Mouse (Mus musculus) limb, embryonic 14.5 days (tissue): ENCODE measurements around the gene Mageb18. TPM values are rescaled to one million over a fixed set of nuclear protein-coding genes. Genes with fewer than 3 reads are reported as not detected.

Experiments
- ATAC-seq: fragments of 200-750 bp; cut with Nextera tagmentation; 2 replicates; pipeline ENCODE4 v1.8.0; 2017; ENCODE audit warnings: low read depth, moderate number of reproducible peaks, moderate TSS enrichment; ENCODE audit not compliant: low FRiP score
- DNase-seq: peaks from one replicate; pipeline ENCODE4 v3.0.0-alpha.2; 2015; ENCODE audit warnings: low spot score
- H3K27ac ChIP-seq: fragments of 300-500 bp; sonication (generic); replicated peaks from 2 replicates; pipeline ENCODE4 v1.5.1; 2014; ENCODE audit warnings: low read depth, mild to moderate bottlenecking, low read length, moderate library complexity, mixed read lengths
- H3K27me3 ChIP-seq: fragments of 300-500 bp; sonication (generic); 2 replicates; pipeline ENCODE4 v1.6.1; 2014; ENCODE audit warnings: low read length, mixed read lengths; ENCODE audit not compliant: control insufficient read depth, insufficient read depth
- H3K36me3 ChIP-seq: fragments of 300-500 bp; sonication (generic); 2 replicates; pipeline ENCODE4 v1.6.1; 2014; ENCODE audit warnings: mild to moderate bottlenecking, low read length, moderate library complexity, mixed read lengths; ENCODE audit not compliant: control insufficient read depth, insufficient read depth
- H3K4me1 ChIP-seq: fragments of 300-500 bp; sonication (generic); 2 replicates; pipeline ENCODE4 v1.6.1; 2014; ENCODE audit warnings: antibody characterized with exemption, low read length, mixed read lengths; ENCODE audit not compliant: control insufficient read depth, insufficient read depth
- H3K4me2 ChIP-seq: fragments of 300-500 bp; sonication (generic); replicated peaks from 2 replicates; pipeline ENCODE4 v1.6.1; 2014; ENCODE audit warnings: low read depth, mild to moderate bottlenecking, low read length, moderate library complexity; ENCODE audit not compliant: severe bottlenecking
- H3K4me3 ChIP-seq: fragments of 300-500 bp; sonication (generic); replicated peaks from 2 replicates; pipeline ENCODE4 v1.5.1; 2014; ENCODE audit warnings: low read length
- H3K9ac ChIP-seq: fragments of 300-500 bp; sonication (generic); 2 replicates; pipeline ENCODE4 v1.6.1; 2014; ENCODE audit warnings: mild to moderate bottlenecking, low read depth, low read length, moderate library complexity; ENCODE audit not compliant: severe bottlenecking
- H3K9me3 ChIP-seq: fragments of 300-500 bp; sonication (generic); 2 replicates; pipeline ENCODE4 v1.6.1; 2016; ENCODE audit warnings: low read length; ENCODE audit not compliant: control insufficient read depth
- POLR2A ChIP-seq: fragments of 200-500 bp; IDR thresholded peaks from 2 replicates; pipeline ENCODE4 v1.8.0; 2012; ENCODE audit warnings: inconsistent platforms, mild to moderate bottlenecking, moderate library complexity, borderline replicate concordance; ENCODE audit not compliant: insufficient read depth, insufficient read length; ENCODE audit errors: extremely low read depth
- WGBS: fragments of 180-500 bp; shearing (Covaris S2); extraction: QIAGEN DNeasy Blood & Tissue Kit; methylation state at CpG from one replicate; pipeline ENCODE4 v1.1.7; 2014; 5-methylcytosine and 5-hydroxymethylcytosine counted together
- polyA plus RNA-seq, 2 experiments: library from polyadenylated mRNA; depleted of rRNA in 1 of 2; stranded (reverse) in 1 of 2; unstranded in 1 of 2; fragments of >200 nt; fragmentation: Nextera tagmentation in 1 of 2; extraction: Ambion mirVana in 1 of 2; gene quantifications; 2 replicates each; pipeline versions ENCODE4 v1.2.1 to v1.2.3; 2012 to 2014

Mageb18 gene
- polyA plus RNA-seq, 2 experiments = 0.06 TPM; not detected in 1

- no peak overlapping the region for H3K27ac ChIP-seq
- no peaks in the 10 kb centered on the region for H3K27me3 ChIP-seq
- H3K9me3 ChIP-seq = no peaks in the 10 kb centered on the region
- no peaks in the 10 kb centered on the region for H3K36me3 ChIP-seq
- 57% methylated on average over 4 of the region's 4 CpGs for WGBS
- DNase-seq = no peak
- no peaks in the 10 kb centered on the region for H3K4me1 ChIP-seq
- no peak overlapping the region for H3K4me2 ChIP-seq
- TF ChIP-seq POLR2A = no peak
- no peak for ATAC-seq
- no peak overlapping the region for H3K9ac ChIP-seq
- H3K4me3 ChIP-seq = no peak overlapping the region
These were observed 134.6 kb downstream of the Mageb18 start for GRCm38 (mm10) chrX:92464773-92465172.

GRCm38 (mm10) chrX:92460496-92460895 is 138.9 kb downstream of the Mageb18 start:
- ATAC-seq (no peak), DNase-seq (no peak)
- Histone ChIP-seq H3K4me3 (no peak overlapping the region), H3K36me3 (no peaks in the 10 kb centered on the region), H3K27me3 (no peaks in the 10 kb centered on the region), H3K9me3 (no peaks in the 10 kb centered on the region), H3K9ac (no peak overlapping the region), H3K4me2 (no peak overlapping the region), H3K4me1 (no peaks in the 10 kb centered on the region), H3K27ac (no peak overlapping the region)
- WGBS = 31% methylated on average over 3 of the region's 3 CpGs
- TF ChIP-seq POLR2A = no peak

GRCm38 (mm10) chrX:92387384-92387783 is 212.0 kb downstream of the Mageb18 start:
- no peak overlapping the region for H3K9ac ChIP-seq
- H3K4me3 ChIP-seq = no peak overlapping the region
- DNase-seq = no peak
- H3K4me1 ChIP-seq = no peaks in the 10 kb centered on the region
- no peaks in the 10 kb centered on the region for H3K27me3 ChIP-seq
- H3K27ac ChIP-seq = no peak overlapping the region
- no peaks in the 10 kb centered on the region for H3K36me3 ChIP-seq
- no peak for ATAC-seq
- no peak overlapping the region for H3K4me2 ChIP-seq
- H3K9me3 ChIP-seq = no peaks in the 10 kb centered on the region
- no peak for TF ChIP-seq POLR2A

GRCm38 (mm10) chrX:92342924-92343323 is 256.4 kb downstream of the Mageb18 start:
- DNase-seq (peak; percentile 7), ATAC-seq (no peak)
- Histone ChIP-seq H3K9me3 (no peaks in the 10 kb centered on the region), H3K9ac (no peak overlapping the region), H3K4me1 (no peaks in the 10 kb centered on the region), H3K27me3 (no peaks in the 10 kb centered on the region), H3K36me3 (no peaks in the 10 kb centered on the region), H3K4me3 (no peak overlapping the region), H3K27ac (no peak overlapping the region), H3K4me2 (no peak overlapping the region)
- TF ChIP-seq POLR2A = no peak
- 23% methylated on average over 5 of the region's 5 CpGs for WGBS

GRCm38 (mm10) chrX:92340906-92341305 is 258.5 kb downstream of the Mageb18 start:
- Histone ChIP-seq H3K4me1 (no peaks in the 10 kb centered on the region), H3K27ac (no peak overlapping the region), H3K27me3 (no peaks in the 10 kb centered on the region), H3K9ac (no peak overlapping the region), H3K9me3 (no peaks in the 10 kb centered on the region), H3K4me3 (no peak overlapping the region), H3K36me3 (no peaks in the 10 kb centered on the region), H3K4me2 (no peak overlapping the region)
- no peak for DNase-seq
- 85% methylated on average over 6 of the region's 6 CpGs for WGBS
- no peak for TF ChIP-seq POLR2A
- ATAC-seq = no peak

- Histone ChIP-seq H3K4me1 (no peaks in the 10 kb centered on the region), H3K4me2 (no peak overlapping the region), H3K36me3 (no peaks in the 10 kb centered on the region), H3K27ac (no peak overlapping the region), H3K4me3 (no peak overlapping the region), H3K9ac (no peak overlapping the region), H3K9me3 (no peaks in the 10 kb centered on the region), H3K27me3 (no peaks in the 10 kb centered on the region)
- no peak for DNase-seq
- no peak for ATAC-seq
- TF ChIP-seq POLR2A = no peak
- WGBS = 85% methylated on average over 2 of the region's 2 CpGs
These were observed 259.8 kb downstream of the Mageb18 start for GRCm38 (mm10) chrX:92339551-92339950.
